Mouse (Mus musculus): Measurements from ENCODE around the gene Znrf1.

The Znrf1 gene

GRCm38 (mm10) chr8:111568029-111568428, 32.1 kb downstream of the Znrf1 start:
- no peak for DNase-seq (ENCODE audit: low spot score)

GRCm38 (mm10) chr8:111569926-111570325, 34.0 kb downstream of the Znrf1 start:
- no peak for DNase-seq (ENCODE audit: low spot score)

GRCm38 (mm10) chr8:111570432-111570831, 34.5 kb downstream of the Znrf1 start:
- DNase-seq (ENCODE audit: low spot score) = peak; percentile 20

- DNase-seq (ENCODE audit: low spot score) = no peak
Measured at GRCm38 (mm10) chr8:111571661-111572060, 35.8 kb downstream of the Znrf1 start.

- no peak for DNase-seq (ENCODE audit: low spot score)
Measured at GRCm38 (mm10) chr8:111572431-111572830, 36.5 kb downstream of the Znrf1 start.

- peak; percentile 43 for DNase-seq (ENCODE audit: low spot score)
Measured at GRCm38 (mm10) chr8:111573583-111573982, 37.7 kb downstream of the Znrf1 start.

- DNase-seq (ENCODE audit: low spot score) = no peak
Measured at GRCm38 (mm10) chr8:111574016-111574415, 38.1 kb downstream of the Znrf1 start.

GRCm38 (mm10) chr8:111575492-111575891, 39.6 kb downstream of the Znrf1 start:
- DNase-seq (ENCODE audit: low spot score) = no peak

- DNase-seq (ENCODE audit: low spot score) = no peak
Measured at GRCm38 (mm10) chr8:111576501-111576900, 40.6 kb downstream of the Znrf1 start.

- no peak for DNase-seq (ENCODE audit: low spot score)
Measured at GRCm38 (mm10) chr8:111577880-111578533, 42.1 kb downstream of the Znrf1 start.

GRCm38 (mm10) chr8:111579318-111579717, 43.4 kb downstream of the Znrf1 start:
- no peak for DNase-seq (ENCODE audit: low spot score)

GRCm38 (mm10) chr8:111580306-111580705, 44.4 kb downstream of the Znrf1 start:
- no peak for DNase-seq (ENCODE audit: low spot score)

- DNase-seq (ENCODE audit: low spot score) = no peak
Measured at GRCm38 (mm10) chr8:111582386-111582785, 46.5 kb downstream of the Znrf1 start.

GRCm38 (mm10) chr8:111584946-111585345, 49.0 kb downstream of the Znrf1 start:
- DNase-seq (ENCODE audit: low spot score) = no peak

- DNase-seq (ENCODE audit: low spot score) = no peak
Measured at GRCm38 (mm10) chr8:111587545-111588094, 51.7 kb downstream of the Znrf1 start.

- DNase-seq (ENCODE audit: low spot score) = no peak
Measured at GRCm38 (mm10) chr8:111588336-111588735, 52.4 kb downstream of the Znrf1 start.

- DNase-seq (ENCODE audit: low spot score) = no peak
Measured at GRCm38 (mm10) chr8:111590214-111590613, 54.3 kb downstream of the Znrf1 start.

GRCm38 (mm10) chr8:111591176-111591575, 55.3 kb downstream of the Znrf1 start:
- no peak for DNase-seq (ENCODE audit: low spot score)

- no peak for DNase-seq (ENCODE audit: low spot score)
Measured at GRCm38 (mm10) chr8:111592390-111592910, 56.6 kb downstream of the Znrf1 start.

- DNase-seq (ENCODE audit: low spot score) = no peak
Measured at GRCm38 (mm10) chr8:111594044-111594840, 58.3 kb downstream of the Znrf1 start.

GRCm38 (mm10) chr8:111594951-111595350, 59.1 kb downstream of the Znrf1 start:
- DNase-seq (ENCODE audit: low spot score) = no peak

GRCm38 (mm10) chr8:111595712-111596484, 60.0 kb downstream of the Znrf1 start:
- peak; percentile 14 for DNase-seq (ENCODE audit: low spot score)

Measured in embryo, embryonic 10 days (tissue).